Mouse (Mus musculus) right cerebral cortex, postnatal 4 days (tissue): Measurements from ENCODE around the gene Lmntd2.

Experiments used
- DNase-seq: peaks from one replicate; pipeline ENCODE4 v3.0.0-alpha.2; 2022

Lmntd2 gene

DNA sequence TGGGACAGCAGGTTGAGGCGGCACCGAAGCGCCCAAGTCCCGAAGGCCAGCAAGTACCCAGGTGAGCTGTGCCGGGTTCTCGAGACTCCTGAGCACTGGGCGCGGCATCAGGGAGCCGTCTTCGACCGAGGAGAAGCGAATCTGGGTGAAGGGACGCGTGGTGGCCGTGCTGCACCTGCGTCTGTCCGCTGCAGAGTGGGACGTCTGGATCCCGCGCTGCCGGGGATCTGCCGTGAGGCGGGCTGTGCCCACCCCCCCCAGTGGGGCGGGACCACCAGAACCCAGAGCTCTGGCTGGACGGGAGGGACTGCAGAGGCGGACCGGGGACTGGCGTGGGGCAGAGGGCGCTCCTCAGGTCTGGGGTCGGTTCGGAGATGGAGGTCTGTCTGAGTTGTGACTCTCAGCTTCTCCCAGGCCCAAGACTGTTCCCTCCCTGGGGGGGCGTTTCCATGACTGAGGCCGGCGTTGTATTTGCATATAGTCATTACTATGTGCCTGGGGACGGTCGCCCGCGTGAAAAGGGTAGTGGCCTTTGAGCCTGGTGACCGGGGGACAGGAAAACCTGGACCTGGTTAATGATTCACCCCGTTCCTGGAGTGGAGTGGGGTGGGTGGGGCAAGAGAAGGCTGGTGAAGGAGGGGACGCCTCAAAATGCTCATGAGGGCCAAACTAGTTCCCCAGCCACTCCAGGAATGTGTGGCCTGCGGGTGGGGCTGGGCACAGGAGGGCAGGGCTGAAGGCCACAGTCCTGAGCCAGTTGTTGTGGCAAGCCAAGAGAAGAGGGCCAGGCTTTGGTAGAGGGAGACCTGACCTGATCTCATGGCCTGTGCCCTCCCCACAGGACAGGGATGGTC is 2.2 kb upstream of the Lmntd2 start:
- no peak for DNase-seq

DNA sequence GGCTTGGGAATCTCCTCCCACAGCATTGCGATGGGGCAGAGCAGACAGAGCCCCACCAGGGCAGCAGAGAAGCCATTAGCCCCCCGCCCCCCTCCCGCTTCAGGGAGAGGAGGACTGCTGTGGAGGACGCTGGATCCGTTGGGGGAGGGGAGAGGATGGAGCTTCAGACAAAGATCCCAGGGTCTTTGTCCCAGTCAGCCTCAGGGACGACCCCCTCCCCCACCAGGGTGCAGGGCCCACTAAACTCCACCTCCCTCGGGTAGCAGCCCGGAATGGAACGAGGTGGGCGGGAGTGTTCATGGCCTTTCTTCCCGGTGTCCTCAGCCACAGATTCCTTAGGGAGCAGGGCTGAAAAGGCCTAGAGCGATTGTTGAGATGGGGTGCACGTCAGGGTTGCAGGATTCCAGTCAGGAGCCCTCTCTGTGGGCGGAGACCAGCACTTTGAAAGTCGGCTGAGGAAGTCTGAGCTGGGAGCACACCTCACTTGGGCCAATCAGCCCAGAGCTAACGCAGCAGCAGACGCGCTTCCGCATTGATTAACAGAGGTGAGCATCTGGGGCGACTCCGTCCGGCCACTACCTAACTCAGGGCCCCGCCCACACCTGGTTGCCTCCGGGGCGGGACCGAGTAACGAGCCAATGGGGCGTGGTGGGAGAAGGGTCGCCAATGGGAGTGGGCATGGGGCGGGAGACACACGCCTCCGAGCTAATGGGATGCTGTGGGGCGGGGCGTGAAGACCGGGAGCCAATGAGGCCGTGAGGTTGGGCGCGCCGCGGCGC is 1.4 kb upstream of the Lmntd2 start, which contains the start of gene Rassf7:
Gene Rassf7, plus strand, starts transcription at position 760 of the 779 bp plus-strand sequence.
- peak; percentile 82 for DNase-seq

DNA sequence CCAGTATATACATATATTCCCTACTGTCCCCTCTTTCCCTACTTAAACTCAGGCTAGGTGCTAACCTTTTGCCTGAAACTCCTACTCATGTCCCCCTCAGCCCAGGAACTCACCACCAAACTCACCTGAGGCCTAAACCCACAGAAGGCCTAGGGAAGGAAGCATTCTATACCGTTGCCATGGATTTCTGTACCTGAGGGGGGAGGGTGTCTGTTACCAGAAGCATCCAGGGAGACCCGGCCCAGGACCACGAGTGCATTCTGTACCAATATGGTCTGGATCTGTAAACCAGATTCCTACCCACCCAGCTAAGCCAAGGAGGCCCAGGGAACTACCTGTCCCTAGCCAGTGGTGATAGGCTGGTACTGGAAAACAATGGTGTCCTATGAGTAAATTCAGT is 430 bp upstream of the Lmntd2 start:
- DNase-seq = no peak

DNA sequence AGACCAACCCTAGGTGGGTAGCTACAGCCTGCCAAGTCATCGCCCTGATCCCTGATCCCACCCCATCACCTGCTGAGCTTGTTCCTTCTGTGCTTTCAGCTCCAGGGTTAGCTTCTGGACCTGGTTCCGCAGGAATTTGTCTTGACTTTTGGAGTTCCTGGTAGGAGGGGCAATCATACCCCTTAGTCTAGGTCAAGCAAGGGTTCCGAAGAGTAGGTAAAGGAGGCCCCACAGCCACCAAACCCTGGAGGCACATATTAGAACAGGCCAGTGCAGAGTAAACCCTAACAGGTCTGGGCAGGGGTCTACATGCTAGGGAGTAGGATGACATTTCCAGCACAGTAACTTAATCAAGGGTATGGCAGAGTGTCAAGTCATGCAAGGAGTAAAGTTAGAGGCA is 747 bp downstream of the Lmntd2 start:
- DNase-seq = no peak

DNA sequence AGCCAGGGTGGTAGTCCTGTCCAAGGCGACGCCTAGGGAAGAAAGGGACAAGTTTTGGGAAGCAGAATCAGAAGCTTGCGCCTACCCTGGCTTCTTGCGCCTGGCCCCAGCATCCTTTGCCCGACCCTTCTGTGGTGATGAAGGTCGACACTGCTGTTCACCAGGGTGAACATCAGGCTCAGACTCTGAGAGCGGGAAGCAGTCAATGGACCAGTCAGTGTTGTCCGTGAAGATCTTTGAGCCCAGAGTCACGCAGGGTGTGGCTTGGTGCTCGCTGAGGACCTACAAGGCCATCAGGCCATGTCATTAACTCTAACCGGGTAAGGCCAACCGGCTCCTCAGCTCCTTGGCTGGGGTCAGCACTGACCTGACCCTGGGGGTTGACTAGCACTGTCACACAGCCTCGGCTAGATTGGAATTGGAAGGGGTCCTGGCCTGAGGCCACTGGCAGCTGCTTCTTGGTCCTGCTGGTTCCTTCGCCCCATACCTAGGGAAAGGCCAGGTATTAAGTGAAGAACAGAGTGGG is 3.2 kb downstream of the Lmntd2 start:
- no peak for DNase-seq

DNA sequence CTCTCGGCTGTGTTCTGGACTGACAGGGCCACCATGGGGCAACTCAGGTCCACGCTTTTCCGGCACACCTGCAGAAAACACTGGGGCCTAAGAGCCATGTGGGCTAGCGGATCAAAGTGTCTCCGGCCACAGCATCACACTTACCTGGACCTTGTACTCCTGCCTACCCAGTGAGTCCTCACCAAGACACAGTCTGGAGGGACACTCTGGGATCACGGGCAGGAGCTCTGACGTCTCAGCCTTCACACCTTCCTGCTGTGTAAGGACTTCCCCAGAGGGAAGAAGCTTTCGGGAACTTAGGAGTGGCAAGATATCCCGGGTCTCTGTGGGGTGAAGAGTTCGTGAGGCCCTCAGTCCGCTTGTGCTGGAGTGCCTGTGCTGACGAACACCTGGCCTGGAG is 3.7 kb downstream of the Lmntd2 start:
- DNase-seq = no peak

DNA sequence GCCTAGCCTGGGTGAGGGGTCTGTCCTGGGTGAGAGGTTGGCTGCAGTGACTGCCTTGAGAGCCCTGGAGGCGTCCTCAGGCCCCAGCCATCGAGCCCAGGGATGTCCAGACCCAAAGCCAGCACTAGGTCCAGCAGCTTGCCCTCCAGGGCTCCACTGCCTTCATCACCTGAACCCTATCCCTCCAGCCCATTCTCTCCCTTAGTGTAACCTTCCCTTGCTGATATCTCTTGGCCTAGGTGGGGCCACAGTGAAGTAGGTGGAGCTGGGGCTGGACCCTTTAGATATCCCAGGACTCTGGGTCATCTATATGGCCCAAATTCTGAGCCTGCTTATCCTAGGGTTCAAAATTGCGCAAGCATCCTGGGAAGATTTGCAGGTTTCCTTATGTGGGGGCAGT is 4.4 kb downstream of the Lmntd2 start:
- DNase-seq = no peak

DNA sequence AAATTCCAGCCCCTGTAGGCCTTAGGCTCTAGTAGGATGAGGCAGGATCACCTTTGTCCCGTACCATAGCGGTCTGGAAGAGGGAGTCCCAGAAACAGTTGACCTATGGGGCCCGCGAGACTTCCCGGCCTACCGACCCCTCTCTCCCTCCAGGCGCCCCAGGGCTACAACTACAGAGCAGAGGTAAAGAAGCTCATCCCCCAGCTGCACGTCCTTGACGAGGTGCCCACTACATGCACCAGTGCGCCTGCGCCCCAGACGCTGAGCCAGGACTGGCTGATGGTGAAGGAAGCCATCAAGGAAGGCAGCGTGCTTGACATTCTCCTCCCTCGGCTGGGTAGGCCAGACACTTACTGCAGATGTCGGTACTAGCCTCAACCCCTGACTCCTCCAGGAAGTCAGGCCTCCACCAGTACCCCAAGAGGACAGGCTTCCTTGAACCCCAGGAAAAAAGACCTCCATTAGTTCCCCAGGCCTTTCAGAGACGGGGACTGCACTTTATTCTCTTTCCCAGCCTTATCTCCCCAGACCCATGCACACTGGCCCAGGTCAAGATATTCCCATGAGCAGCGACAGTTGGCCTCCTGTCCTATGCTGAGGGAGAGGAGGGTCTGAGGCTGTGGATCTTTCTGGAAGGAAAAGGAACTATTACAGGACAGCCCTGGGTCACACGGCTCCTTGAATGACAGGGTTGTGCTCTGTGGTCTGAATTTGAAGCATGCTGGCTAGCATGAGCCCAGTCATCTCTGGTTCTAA is 7.5 kb downstream of the Lmntd2 start:
- no peak for DNase-seq

DNA sequence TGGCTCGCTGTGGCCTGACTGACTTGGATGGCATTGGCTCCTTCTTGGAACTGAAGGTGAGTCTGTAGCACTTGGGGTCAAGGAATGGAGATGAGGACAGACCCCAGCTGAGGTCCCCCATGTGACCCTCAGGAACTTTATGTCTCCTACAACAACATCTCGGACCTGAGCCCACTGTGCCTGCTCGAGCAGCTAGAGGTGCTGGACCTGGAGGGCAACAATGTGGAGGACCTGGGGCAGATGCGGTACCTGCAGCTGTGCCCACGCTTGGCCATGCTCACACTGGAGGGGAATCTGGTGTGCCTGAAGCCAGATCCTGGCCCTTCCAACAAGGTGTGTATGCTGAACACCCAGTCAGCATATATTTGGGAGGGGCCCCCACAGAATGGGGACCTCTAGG is 8.4 kb downstream of the Lmntd2 start:
- no peak for DNase-seq

DNA sequence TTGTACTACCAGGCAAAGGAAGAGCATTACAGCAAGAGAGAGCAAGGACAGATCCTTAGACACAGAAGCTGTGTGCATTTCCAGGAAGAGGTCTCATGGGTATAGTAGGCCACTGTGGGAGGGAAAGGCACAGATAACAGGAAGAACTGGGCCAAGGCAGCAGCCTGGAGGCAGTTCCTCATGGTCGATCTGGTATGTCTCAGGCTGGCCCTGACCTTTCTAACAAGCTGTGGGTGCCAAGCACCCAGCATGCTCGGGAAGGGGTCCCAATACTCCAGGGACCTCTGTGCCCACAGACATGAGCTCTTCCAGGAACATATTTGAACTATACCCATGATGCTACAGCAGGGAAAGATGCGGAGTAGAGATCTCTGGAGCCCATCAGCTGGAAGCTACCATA is 9.3 kb downstream of the Lmntd2 start:
- no peak for DNase-seq

DNA sequence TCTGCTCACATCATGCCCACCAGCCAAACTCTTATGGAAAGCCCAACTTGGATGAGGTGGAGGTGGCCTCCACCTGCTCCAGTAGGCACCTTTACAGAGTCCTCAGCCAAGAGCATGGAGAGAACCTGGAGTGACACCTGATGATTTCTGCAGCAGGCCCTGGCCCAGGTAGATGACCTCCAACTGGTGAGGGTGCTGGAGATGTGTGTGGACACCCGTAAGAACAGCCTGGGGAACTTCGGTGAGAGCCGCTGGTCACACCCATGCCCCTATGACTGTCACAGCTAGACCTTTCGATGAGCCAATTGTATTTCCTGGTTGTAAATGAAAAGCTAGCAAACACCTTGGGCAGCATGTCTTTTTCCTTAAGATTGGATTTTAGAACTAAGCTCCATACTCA is 15.8 kb downstream of the Lmntd2 start:
- DNase-seq = no peak

DNA sequence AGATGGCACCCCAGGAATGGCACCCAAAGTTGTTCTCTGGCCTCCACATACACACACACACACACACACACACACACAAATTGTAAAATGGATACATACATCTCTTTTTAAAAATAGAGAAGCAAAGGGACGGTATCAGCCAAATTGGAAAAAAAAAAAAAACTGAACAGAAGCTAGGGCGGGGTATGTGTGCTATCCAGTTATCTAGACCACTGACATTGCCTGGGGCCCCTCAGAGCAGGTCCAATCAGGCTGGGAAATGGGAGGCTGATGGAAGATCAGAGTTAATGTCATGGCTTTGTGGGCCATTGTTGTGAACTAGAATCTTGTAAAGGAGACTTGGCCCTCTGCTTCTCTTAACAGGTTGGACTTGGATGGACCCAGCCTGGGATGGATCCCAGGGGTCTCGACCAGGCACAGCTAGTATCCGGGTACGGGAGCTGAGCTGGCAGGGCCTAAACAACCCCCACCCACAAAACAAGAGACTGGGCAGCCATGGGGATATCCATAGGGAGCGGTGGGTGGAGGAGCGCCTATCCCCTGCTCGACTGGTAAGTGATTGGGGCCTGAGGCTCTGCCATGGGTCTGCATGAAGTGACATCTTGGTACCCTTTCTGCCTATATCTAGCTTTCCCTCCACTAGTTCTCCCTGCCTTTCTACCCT is 17.1 kb downstream of the Lmntd2 start:
- no peak for DNase-seq

DNA sequence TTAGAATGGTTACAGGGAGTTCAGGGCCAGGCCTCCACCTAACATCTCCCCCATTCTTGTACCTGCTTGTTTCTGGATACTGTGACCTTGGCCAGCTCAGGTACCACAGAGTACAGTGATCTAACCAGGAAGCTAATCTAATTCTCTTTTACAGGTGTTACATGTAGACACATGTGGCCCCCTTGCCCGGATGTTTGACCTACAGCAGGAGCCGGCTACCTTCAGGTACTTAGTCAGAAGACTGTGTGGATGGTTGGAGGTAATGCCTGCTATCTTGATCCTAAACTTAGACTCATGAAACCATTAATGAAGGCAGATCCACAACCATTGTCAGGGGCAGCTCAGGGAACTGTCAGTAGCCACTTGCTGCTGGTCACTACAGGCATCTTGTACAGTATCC is 18.1 kb downstream of the Lmntd2 start:
- DNase-seq = no peak

DNA sequence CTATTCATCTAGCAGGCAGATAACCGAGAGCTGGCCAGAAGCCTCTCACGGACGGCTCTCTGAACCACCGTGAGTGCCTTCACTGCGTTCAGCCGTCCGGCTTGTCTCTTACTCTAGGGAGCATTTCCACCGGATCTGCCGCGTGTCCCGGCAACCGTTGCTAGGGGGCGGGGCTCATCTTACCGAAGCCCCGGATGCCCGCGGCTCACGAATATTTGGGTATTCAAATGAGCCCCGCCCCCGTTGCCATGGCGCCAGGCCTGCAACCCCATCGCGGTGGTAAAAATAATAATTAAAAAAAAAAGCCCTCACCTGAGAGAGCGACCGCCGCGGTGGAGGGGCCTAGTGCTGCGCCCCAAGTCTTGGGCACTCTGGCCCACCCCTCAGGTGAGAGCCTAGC is 19.1 kb downstream of the Lmntd2 start:
- peak; percentile 92 for DNase-seq

DNA sequence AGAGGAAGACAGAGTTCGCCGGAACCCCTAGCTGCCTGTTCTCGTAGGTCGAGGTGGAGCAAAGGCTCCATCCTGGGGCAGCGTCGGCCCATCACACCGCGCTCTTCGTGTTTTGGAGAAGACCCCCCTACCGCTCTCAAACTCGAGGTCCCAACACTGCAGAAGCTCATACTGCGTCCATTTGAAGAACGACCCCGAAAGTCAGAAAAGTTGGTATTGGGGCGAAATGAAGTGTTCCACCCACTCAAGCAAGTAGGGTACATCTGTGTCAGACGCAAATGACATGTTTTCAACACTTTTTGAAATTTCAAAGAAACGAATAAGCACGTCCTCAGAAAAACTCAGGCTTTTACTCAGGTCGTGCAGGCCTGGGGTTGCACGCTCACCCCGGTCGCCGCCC is 19.5 kb downstream of the Lmntd2 start:
- DNase-seq = no peak

DNA sequence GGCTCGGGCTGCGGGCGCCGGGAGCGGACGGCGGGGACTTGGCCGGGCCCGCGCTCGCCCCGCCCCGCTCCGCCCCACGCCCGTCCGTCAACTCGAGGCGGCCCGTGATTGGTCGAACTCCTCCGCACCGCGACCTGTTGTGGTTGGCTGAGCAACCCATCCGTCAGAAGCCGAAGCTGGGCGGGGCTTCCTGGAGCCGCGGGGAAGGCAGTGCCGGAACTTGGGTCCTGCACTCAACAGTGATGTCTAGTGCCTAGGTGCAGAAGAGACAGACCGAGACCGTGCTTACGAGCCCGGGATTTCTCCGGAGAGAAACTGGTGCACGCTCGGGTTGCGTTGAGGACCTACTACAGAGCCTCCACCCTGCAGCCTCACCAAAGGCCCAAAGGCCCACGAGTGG is 19.9 kb downstream of the Lmntd2 start, which contains the start of the genes Hras and Lrrc56:
Gene Hras, minus strand, starts transcription at position 58 of the 400 bp plus-strand sequence.
Gene Lrrc56, plus strand, starts transcription at position 210 of the 400 bp plus-strand sequence.
- DNase-seq = peak; percentile 97

DNA sequence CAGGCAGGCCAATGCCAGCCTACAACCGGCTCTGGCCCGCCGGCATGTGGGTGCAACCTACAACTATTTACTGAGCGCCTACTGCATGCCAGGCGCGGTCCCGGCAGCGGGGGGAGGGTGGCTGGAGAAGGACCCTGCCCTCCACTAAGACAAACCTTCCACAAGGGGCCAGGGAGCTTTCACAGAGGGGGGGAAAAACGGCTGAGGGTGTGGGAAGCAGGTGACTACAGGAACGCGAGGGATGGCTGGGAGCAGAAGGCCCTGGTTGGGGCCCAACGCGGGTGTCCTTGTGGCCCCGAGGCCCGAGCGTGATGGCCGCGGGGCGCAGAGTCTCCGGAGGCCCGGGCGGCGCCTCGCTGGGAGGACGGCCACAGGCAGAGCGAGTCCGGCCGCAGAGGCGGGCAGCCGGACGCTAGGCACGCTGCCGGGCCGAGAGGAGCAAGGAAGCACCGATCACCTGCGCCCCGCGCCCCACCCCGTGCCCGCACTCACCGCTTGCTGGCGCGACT is 20.5 kb downstream of the Lmntd2 start:
- peak; percentile 40 for DNase-seq

DNA sequence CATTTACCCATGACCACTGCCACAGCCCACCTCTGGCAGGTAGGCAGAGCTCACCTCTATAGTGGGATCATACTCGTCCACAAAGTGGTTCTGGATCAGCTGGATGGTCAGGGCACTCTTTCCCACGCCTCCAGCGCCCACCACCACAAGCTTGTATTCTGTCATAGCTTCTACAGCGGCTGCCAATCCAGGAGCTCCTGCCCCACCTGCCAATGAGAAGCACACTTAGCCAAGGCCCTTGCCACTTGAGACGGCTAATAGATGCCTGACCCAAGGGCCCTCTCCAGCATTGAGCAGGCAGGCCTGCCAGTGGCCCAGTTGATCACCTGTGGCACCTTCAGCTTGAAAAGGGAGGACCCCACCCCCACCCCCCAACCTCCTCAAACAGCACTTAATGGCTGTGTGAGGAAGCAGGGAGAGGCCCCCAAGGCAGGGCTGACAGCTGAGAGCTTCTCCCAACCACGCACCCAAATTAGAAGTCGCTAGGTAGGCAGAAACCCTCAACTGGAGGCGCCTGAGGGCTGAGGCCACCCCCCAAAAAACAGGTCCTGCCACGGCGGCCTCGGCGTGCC is 21.0 kb downstream of the Lmntd2 start:
- DNase-seq = no peak

DNA sequence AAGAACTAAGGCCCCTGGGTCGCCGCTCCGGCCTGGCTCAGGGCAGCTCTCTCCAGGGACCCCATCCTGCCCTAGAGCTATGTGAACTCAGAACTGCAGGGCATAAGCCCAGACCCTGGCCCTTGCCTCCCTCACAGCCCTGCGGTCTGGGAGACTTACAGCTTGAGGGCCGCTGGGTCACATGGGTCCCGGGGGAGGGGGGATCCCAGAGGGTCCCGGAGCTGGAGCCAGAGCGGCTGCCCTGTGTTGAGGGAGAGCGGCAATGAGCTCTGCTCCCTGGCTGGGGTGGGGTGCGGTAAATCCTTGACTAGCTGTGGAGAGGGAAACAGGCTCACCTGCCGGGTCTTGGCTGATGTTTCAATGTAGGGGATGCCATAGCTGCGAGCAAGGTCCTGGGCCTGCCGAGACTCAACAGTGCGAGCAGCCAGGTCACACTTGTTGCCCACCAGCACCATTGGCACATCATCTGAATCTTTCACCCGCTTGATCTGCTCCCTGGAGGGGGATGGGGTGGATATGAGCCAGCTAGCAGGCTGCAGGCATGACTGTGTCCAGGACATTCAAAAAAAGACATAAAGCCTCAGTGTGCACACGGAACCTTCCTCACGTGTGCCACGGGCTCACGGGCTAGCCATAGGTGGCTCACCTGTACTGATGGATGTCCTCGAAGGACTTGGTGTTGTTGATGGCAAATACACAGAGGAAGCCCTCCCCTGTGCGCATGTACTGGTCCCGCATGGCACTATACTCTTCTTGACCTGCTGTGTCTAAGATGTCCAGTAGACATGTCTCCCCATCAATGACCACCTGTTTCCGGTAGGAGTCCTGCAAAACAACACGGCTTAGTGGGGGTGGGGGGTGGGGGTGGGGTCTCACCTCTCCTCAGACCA is 21.8 kb downstream of the Lmntd2 start:
- DNase-seq = no peak

DNA sequence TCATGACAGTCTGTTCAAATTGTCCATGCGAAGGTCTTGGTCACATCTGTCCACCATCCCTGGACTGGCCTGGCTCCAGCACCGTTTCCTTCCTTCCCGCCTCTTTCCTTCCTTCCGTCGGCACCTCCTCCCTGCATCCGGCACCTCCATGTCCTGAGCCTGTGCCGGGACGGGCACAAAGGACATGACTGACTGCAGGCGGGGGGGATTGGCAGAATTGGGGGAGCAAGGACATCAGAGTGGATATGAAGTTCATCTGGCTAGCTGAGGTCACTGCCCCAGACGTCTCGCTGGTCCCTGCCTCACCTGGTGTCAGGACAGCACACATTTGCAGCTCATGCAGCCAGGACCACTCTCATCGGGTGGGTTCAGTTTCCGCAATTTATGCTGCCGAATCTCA is 22.8 kb downstream of the Lmntd2 start:
- DNase-seq = no peak

DNA sequence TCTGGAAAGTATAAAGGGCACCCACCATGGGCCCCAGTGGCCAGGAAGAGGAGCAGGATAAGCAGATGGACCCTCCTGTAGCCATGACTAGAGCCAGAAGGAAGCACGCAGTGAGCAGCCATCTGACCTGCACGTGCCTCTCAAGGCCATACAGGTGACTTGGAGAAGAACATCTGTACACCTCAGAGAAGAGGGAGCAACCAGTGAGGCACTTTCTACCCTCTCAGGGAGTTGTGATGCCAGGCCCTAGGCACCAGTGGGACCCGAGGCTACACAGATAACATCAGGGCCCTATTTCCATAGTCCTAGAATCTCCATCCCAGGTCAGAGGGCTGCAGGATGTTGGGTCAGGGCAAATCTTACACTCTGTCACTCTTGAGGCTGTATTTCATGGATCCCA is 23.7 kb downstream of the Lmntd2 start:
- no peak for DNase-seq
